Mouse (Mus musculus) C2C12 (cell line): ENCODE data around the gene Gon7. TPM values are rescaled to one million over a fixed set of nuclear protein-coding genes. Genes with fewer than 3 reads are reported as not detected.
A peak's percentile ranks its signal among the peaks of the same experiment; 100 is the strongest.

ENCODE experiments used
- H3K27me3 ChIP-seq: one replicate; pipeline ENCODE4 v1.6.1; 2011; ENCODE audit not compliant: control insufficient read depth, insufficient read depth, insufficient read length
- H3K36me3 ChIP-seq: one replicate; pipeline ENCODE4 v1.6.1; 2011; ENCODE audit not compliant: control insufficient read depth, insufficient read depth
- H3K4me3 ChIP-seq: one replicate; pipeline ENCODE4 v1.5.1; 2011; ENCODE audit warnings: mild to moderate bottlenecking, control low read depth; ENCODE audit not compliant: poor library complexity, insufficient read depth, severe bottlenecking
- H3K79me2 ChIP-seq: one replicate; pipeline ENCODE4 v1.6.1; 2011; ENCODE audit not compliant: control insufficient read depth, insufficient read depth
- H3K79me3 ChIP-seq: one replicate; pipeline ENCODE4 v1.6.1; 2011; ENCODE audit warnings: low read depth, control low read depth
- H3ac ChIP-seq: one replicate; pipeline ENCODE3; 2011; ENCODE audit warnings: low read depth; ENCODE audit not compliant: control insufficient read depth, insufficient read length
- CEBPB ChIP-seq: IDR thresholded peaks from one replicate; pipeline ENCODE4 v1.6.1; 2011; ENCODE audit warnings: low read depth, mild to moderate bottlenecking, control low read depth, moderate library complexity
- CTCF ChIP-seq: IDR thresholded peaks from one replicate; pipeline ENCODE4 v1.5.1; 2011; ENCODE audit not compliant: control insufficient read depth, insufficient read depth, insufficient read length
- FOSL1 ChIP-seq: IDR thresholded peaks from one replicate; pipeline ENCODE4 v1.8.0; 2011; ENCODE audit warnings: mild to moderate bottlenecking, low read length; ENCODE audit not compliant: poor library complexity, insufficient read depth, severe bottlenecking
- MAX ChIP-seq: IDR thresholded peaks from one replicate; pipeline ENCODE4 v1.6.1; 2011; ENCODE audit warnings: mild to moderate bottlenecking, control low read depth
- MYOD1 ChIP-seq: IDR thresholded peaks from one replicate; pipeline ENCODE4 v1.6.1; 2011; ENCODE audit warnings: low read depth; ENCODE audit not compliant: control insufficient read depth, insufficient read length
- MYOG ChIP-seq: IDR thresholded peaks from one replicate; pipeline ENCODE4 v1.6.1; 2011; ENCODE audit not compliant: control insufficient read depth, insufficient read length; ENCODE audit errors: extremely low read depth
- USF1 ChIP-seq: IDR thresholded peaks from one replicate; pipeline ENCODE4 v1.6.1; 2011; ENCODE audit warnings: low read depth, mild to moderate bottlenecking, control low read depth, moderate library complexity
- polyA plus RNA-seq: library from polyadenylated mRNA; unstranded; fragments of >200 nt; fragmentation: generic; extraction: Trizol; gene quantifications from one replicate; pipeline ENCODE4 v1.2.1, GENCODE M21; 2012; ENCODE audit warnings: missing spikeins

The Gon7 gene
- polyA plus RNA-seq, 1 experiment = 8.9 TPM

GRCm38 (mm10) chr12:102714116-102714515, 43.5 kb downstream of the Gon7 start:
- TF ChIP-seq CEBPB = no peak
- no peak for TF ChIP-seq MYOG
- TF ChIP-seq MYOD1 = no peak
- TF ChIP-seq FOSL1 = no peak
- no peak for TF ChIP-seq MAX
- TF ChIP-seq USF1 = no peak
- TF ChIP-seq CTCF = no peak
- Histone ChIP-seq H3K79me3 (no peaks in the 10 kb centered on the region), H3K27me3 (no peaks in the 10 kb centered on the region), H3K79me2 (no peaks in the 10 kb centered on the region), H3K4me3 (no peak overlapping the region), H3K36me3 (no peaks in the 10 kb centered on the region), H3ac (no peak overlapping the region)

GRCm38 (mm10) chr12:102713153-102713865, 44.3 kb downstream of the Gon7 start:
- H3K36me3 ChIP-seq = no peaks in the 10 kb centered on the region
- TF ChIP-seq CTCF (no peak), USF1 (no peak), MYOG (no peak), MYOD1 (no peak), MAX (no peak), FOSL1 (no peak), CEBPB (no peak)
- H3K27me3 ChIP-seq = no peaks in the 10 kb centered on the region
- no peak overlapping the region for H3ac ChIP-seq
- H3K4me3 ChIP-seq = no peak overlapping the region
- no peaks in the 10 kb centered on the region for H3K79me3 ChIP-seq
- no peaks in the 10 kb centered on the region for H3K79me2 ChIP-seq

- H3K36me3 ChIP-seq = no peaks in the 10 kb centered on the region
- H3K79me2 ChIP-seq = no peaks in the 10 kb centered on the region
- no peaks in the 10 kb centered on the region for H3K27me3 ChIP-seq
- no peak overlapping the region for H3K4me3 ChIP-seq
- no peak for TF ChIP-seq CEBPB
- no peak for TF ChIP-seq USF1
- no peak for TF ChIP-seq CTCF
- no peak for TF ChIP-seq MYOD1
- TF ChIP-seq MAX = no peak
- TF ChIP-seq FOSL1 = no peak
- no peak for TF ChIP-seq MYOG
- H3ac ChIP-seq = no peak overlapping the region
- no peaks in the 10 kb centered on the region for H3K79me3 ChIP-seq
Observed at GRCm38 (mm10) chr12:102710851-102711375, 46.7 kb downstream of the Gon7 start.

GRCm38 (mm10) chr12:102709896-102710295, 47.7 kb downstream of the Gon7 start:
- Histone ChIP-seq H3K4me3 (no peak overlapping the region), H3K79me2 (no peaks in the 10 kb centered on the region), H3K27me3 (no peaks in the 10 kb centered on the region), H3K79me3 (no peaks in the 10 kb centered on the region), H3ac (no peak overlapping the region), H3K36me3 (no peaks in the 10 kb centered on the region)
- TF ChIP-seq CEBPB = no peak
- no peak for TF ChIP-seq FOSL1
- no peak for TF ChIP-seq CTCF

GRCm38 (mm10) chr12:102708220-102708619, 49.4 kb downstream of the Gon7 start:
- no peak overlapping the region for H3K4me3 ChIP-seq
- H3K79me3 ChIP-seq = no peaks in the 10 kb centered on the region
- no peak overlapping the region for H3ac ChIP-seq
- no peaks in the 10 kb centered on the region for H3K36me3 ChIP-seq
- H3K27me3 ChIP-seq = no peaks in the 10 kb centered on the region
- H3K79me2 ChIP-seq = no peaks in the 10 kb centered on the region
- TF ChIP-seq MAX (no peak), CTCF (peak; percentile 23), FOSL1 (no peak), USF1 (no peak)

- no peaks in the 10 kb centered on the region for H3K79me2 ChIP-seq
- H3K79me3 ChIP-seq = no peaks in the 10 kb centered on the region
- H3K4me3 ChIP-seq = no peak overlapping the region
- no peaks in the 10 kb centered on the region for H3K27me3 ChIP-seq
- no peak overlapping the region for H3ac ChIP-seq
- TF ChIP-seq MAX = no peak
- no peaks in the 10 kb centered on the region for H3K36me3 ChIP-seq
Observed at GRCm38 (mm10) chr12:102706833-102707463, 50.7 kb downstream of the Gon7 start.
